Mouse (Mus musculus): Measurements from ENCODE around the gene Slc11a1. TPM values are rescaled to one million over a fixed set of nuclear protein-coding genes. Genes with fewer than 3 reads are reported as not detected.
"Not testable (repeated sequence)": the region's sequence is repeated elsewhere in the genome, so short reads cannot be mapped to it uniquely, and the experiment has no call there.

Gene Slc11a1
- polyA plus RNA-seq, 1 experiment from 2014 or later = 2.9 TPM

DNA sequence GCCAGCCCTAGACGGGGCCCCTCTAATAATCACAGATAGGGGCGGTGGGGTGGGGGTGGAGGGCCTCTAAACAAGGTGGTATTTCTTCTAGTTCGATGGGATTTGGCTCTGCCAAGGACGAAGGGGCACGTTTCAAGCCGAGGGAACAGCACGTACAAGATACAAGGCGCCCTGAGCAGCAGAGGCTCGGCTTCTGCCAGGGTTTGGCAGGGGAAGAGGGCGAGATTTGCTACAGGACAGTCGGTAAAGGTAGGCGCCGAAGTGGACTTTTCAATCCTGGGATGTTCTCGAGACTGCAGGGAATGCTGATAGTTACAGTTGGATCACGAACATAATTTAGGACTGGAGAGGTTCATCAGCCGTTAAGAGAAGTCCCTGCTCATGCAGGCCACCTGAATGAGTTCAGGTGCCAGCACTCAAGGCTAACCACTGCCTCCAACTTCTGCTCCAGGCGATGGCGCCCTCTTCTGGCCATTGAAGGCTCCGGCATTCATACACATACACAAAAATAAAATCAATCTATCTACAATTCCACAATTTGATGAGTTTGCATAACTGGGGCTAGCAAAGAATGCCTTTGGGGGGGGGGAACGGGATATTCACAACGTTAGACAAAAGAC lies 15.4 kb downstream of the Slc11a1 start:
- Histone ChIP-seq H3K36me3 (peaks cover 24% of the 10 kb centered on the region), H3K4me2 (replicated peaks) (peak overlapping the region; percentile 97), H3K9ac (peak overlapping the region; percentile 55; the same call in 1 of the 2 replicates), H3K27ac (peak overlapping the region; percentile 98), H3K27me3 (no peaks in the 10 kb centered on the region), H3K4me3 (peak overlapping the region; percentile 92), H3K9me3 (no peaks in the 10 kb centered on the region), H3K4me1 (peaks cover 62% of the 10 kb centered on the region)
- 5% methylated on average over 21 of the region's 21 CpGs for WGBS
- no peak for ATAC-seq (ENCODE audit: low FRiP score, low read depth)

DNA sequence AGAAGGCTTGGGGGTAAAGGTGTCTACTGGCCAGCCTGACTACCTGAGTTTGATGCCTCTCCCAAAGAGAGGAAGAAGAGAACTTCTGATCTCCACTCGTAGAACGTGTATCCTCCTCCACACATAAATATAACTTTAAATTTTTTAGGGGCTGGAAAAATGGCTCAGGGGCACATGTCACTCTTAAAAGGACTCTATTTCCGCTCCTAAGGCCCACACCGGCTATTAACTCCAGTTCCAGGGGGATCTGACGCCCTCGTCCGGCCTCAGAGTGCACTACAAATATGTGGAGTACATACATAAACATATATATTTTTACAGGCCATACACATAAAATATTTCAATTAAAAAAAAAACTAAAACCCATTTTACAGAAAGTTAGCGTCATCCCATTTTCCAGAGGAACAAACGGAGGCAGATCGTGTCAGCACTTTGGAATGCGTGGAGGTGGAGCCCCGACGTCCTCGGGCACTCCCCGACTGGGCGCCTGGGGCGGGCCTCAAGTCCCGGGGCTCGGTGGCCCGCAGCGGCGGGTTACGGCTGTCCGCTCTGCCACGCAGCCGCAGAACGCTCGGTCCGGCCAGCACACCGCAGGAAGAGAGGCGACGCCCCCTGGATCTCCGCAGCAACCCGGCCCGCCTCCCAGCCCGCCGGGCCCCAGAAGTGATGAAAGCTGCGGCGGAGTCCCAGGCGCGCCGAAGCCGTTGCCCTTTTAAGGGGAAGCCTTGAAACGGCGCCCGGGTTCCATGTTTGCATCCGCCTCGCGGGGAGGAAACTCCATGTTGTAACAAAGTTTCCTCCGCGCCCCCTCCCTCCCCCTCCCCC lies 16.1 kb downstream of the Slc11a1 start, which contains the start of gene Ctdsp1:
TSS of gene Ctdsp1 (plus strand) at position 586 of the 825 bp plus-strand sequence.
- 2% methylated on average over 50 of the region's 51 CpGs for WGBS

DNA sequence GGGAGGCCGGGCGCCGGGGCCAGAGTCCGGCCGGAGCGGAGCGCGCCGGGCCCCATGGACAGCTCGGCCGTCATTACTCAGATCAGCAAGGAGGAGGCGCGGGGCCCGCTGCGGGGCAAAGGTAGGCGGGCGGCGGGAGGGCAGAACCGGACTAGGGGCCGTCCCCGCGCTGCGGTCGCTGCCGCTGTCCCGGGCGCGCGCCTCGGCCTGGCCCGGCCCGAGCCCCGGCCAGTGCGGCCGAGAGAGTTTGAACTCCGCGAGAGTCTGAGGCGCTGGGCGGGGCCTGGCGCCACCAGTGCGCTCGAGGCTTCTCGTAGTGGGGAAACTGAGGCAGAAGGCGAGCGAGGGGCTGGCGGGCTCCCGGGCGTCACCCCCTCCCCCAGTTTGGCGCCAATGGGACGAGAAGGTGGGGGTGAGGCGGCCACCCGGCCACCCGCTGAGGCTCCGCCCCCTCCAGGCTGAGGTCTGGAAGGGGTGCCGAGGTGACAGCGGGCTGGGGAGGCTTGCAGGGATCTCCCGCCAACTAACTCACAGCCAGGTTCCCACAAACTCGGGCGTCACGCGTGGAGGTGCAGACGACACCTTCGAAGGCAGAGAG lies 16.9 kb downstream of the Slc11a1 start:
- no peaks in the 10 kb centered on the region for H3K9me3 ChIP-seq
- under 1% methylated on average over 58 of the region's 63 CpGs for WGBS
- peak overlapping the region; percentile 97 for H3K4me2 ChIP-seq (replicated peaks)
- ATAC-seq (ENCODE audit: low FRiP score, low read depth) = peak; percentile 20
- H3K27me3 ChIP-seq = no peaks in the 10 kb centered on the region
- peaks cover 67% of the 10 kb centered on the region for H3K4me1 ChIP-seq
- peak overlapping the region; percentile 99 for H3K9ac ChIP-seq
- H3K27ac ChIP-seq = peak overlapping the region; percentile 98
- H3K36me3 ChIP-seq = peaks cover 25% of the 10 kb centered on the region
- peak overlapping the region; percentile 92 for H3K4me3 ChIP-seq

More for the DNA sequence above, 16.1 kb downstream of the Slc11a1 start, which contains the start of gene Ctdsp1:
- Histone ChIP-seq H3K27ac (peak within 1 kb of the TSS; percentile 98), H3K9ac (peak within 1 kb of the TSS; percentile 99), H3K4me1 (peaks cover 62% of the 10 kb centered on the region), H3K27me3 (no peaks in the 10 kb centered on the region), H3K4me3 (peak within 1 kb of the TSS; percentile 92), H3K9me3 (no peaks in the 10 kb centered on the region), H3K36me3 (peaks cover 25% of the 10 kb centered on the region), H3K4me2 (replicated peaks) (peak within 1 kb of the TSS; percentile 97)
- peak; percentile 79 for ATAC-seq (ENCODE audit: low FRiP score, low read depth)

GRCm38 (mm10) chr1:74392446-74392994 lies 17.5 kb downstream of the Slc11a1 start:
- Histone ChIP-seq H3K4me1 (peaks cover 63% of the 10 kb centered on the region), H3K27ac (peak overlapping the region; percentile 98), H3K9me3 (no peaks in the 10 kb centered on the region), H3K4me3 (peak overlapping the region; percentile 92), H3K9ac (peak overlapping the region; percentile 99), H3K4me2 (replicated peaks) (peak overlapping the region; percentile 97), H3K36me3 (peaks cover 25% of the 10 kb centered on the region), H3K27me3 (no peaks in the 10 kb centered on the region)
- no peak for ATAC-seq (ENCODE audit: low FRiP score, low read depth)
- 3% methylated on average over 16 of the region's 16 CpGs for WGBS

- Histone ChIP-seq H3K27me3 (no peaks in the 10 kb centered on the region), H3K4me2 (replicated peaks) (peak overlapping the region; percentile 97), H3K27ac (peak overlapping the region; percentile 98; the same call in 1 of the 2 replicates), H3K4me3 (peak overlapping the region; percentile 92), H3K4me1 (peaks cover 59% of the 10 kb centered on the region), H3K36me3 (peaks cover 25% of the 10 kb centered on the region), H3K9me3 (no peaks in the 10 kb centered on the region), H3K9ac (peak overlapping the region; percentile 99)
- no peak for ATAC-seq (ENCODE audit: low FRiP score, low read depth)
- WGBS = 43% methylated on average over 7 of the region's 7 CpGs
These were observed 18.0 kb downstream of the Slc11a1 start for GRCm38 (mm10) chr1:74393010-74393409.

DNA sequence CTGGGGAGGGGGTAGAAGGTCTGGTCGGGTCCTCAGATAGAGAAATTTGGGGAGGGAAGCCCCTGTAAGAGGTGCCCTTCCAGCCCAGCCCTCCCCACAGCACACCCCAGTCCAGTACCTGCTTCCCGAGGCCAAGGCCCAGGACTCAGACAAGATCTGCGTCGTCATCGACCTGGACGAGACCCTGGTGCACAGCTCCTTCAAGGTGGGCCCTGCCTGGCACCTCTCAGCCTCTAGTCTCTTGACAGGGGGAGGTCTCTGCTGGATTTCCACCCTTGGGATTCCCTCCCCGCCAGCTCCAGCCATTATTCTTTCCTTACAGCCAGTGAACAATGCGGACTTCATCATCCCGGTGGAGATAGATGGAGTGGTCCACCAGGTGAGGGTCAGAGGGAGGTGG lies 18.7 kb downstream of the Slc11a1 start:
- Histone ChIP-seq H3K9me3 (no peaks in the 10 kb centered on the region), H3K36me3 (peaks cover 25% of the 10 kb centered on the region), H3K27me3 (no peaks in the 10 kb centered on the region), H3K4me1 (peaks cover 55% of the 10 kb centered on the region), H3K4me3 (peak overlapping the region; percentile 92; the same call in 1 of the 2 replicates), H3K27ac (no peak overlapping the region), H3K4me2 (replicated peaks) (peak overlapping the region; percentile 97), H3K9ac (peak overlapping the region; percentile 13; the same call in 1 of the 2 replicates)
- no peak for ATAC-seq (ENCODE audit: low FRiP score, low read depth)
- WGBS = 92% methylated on average over 9 of the region's 9 CpGs

DNA sequence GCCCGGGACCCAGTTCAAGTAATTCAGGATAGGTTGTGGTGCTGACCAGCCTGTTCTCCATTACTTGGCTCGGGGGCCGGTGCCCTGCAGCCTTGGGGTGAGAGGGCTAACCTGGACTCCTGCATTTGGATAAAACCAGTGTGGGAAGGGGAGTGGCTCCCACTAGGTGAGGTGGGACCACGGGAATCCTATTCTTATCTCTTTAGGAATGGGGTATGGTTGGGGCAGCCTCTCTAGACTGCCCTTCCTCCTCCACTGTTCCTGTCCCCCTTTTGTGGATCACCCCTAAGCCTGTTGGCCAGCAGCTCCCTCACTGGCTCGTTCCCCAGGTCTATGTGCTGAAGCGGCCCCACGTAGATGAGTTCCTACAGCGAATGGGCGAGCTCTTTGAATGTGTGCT lies 19.3 kb downstream of the Slc11a1 start:
- Histone ChIP-seq H3K4me3 (no peak overlapping the region), H3K36me3 (peaks cover 25% of the 10 kb centered on the region), H3K9me3 (no peaks in the 10 kb centered on the region), H3K4me1 (peaks cover 50% of the 10 kb centered on the region), H3K27me3 (no peaks in the 10 kb centered on the region), H3K4me2 (replicated peaks) (no peak overlapping the region), H3K27ac (no peak overlapping the region), H3K9ac (0 out of 2 replicates have a peak overlapping the region, but pooled peaks have one; percentile 13)
- WGBS = 93% methylated on average over 9 of the region's 9 CpGs
- ATAC-seq (ENCODE audit: low FRiP score, low read depth) = no peak

DNA sequence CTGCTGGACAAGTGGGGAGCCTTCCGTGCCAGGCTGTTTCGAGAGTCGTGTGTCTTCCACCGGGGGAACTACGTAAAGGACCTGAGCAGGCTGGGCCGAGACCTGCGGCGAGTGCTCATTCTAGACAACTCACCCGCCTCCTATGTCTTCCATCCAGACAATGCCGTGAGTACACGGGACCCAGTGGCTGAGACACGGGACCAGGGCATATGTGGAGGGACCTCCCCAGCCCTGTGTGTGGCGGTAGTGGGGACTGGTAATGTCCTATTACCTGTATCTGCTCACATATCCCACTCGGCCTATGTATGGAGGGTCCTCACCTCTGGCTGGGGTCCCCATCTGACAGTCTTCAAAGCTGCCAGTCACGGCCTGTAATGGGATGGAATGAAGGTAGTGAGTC lies 19.9 kb downstream of the Slc11a1 start:
- 91% methylated on average over 15 of the region's 15 CpGs for WGBS
- H3K27ac ChIP-seq = no peak overlapping the region

DNA sequence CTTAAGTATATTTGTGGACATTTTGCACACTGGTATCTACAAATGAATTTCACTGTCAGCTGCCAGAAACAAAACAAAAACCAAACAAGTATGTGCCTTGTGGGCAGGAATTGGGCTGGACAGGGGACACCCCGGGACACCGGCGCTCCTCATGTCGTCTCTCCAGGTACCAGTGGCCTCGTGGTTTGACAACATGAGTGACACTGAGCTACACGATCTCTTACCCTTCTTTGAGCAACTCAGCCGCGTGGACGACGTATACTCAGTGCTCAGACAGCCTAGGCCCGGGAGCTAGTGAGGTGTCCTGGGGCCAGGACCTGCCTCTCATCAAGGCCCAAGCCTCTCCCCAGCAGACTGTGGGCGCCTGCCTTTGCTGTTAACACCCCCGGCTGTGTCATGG lies 20.3 kb downstream of the Slc11a1 start:
- no peak overlapping the region for H3K4me3 ChIP-seq
- peaks cover 25% of the 10 kb centered on the region for H3K36me3 ChIP-seq
- ATAC-seq (ENCODE audit: low FRiP score, low read depth) = no peak
- H3K27ac ChIP-seq = no peak overlapping the region
- no peak overlapping the region for H3K4me2 ChIP-seq (replicated peaks)
- H3K9me3 ChIP-seq = no peaks in the 10 kb centered on the region
- H3K27me3 ChIP-seq = no peaks in the 10 kb centered on the region
- peaks cover 40% of the 10 kb centered on the region for H3K4me1 ChIP-seq
- WGBS = 84% methylated on average over 13 of the region's 13 CpGs
- H3K9ac ChIP-seq = no peak overlapping the region

More for the DNA sequence above, 19.9 kb downstream of the Slc11a1 start:
- Histone ChIP-seq H3K9me3 (no peaks in the 10 kb centered on the region), H3K9ac (no peak overlapping the region), H3K4me1 (peaks cover 44% of the 10 kb centered on the region), H3K36me3 (peaks cover 25% of the 10 kb centered on the region), H3K27me3 (no peaks in the 10 kb centered on the region), H3K4me2 (replicated peaks) (no peak overlapping the region), H3K4me3 (no peak overlapping the region)
- no peak for ATAC-seq (ENCODE audit: low FRiP score, low read depth)

DNA sequence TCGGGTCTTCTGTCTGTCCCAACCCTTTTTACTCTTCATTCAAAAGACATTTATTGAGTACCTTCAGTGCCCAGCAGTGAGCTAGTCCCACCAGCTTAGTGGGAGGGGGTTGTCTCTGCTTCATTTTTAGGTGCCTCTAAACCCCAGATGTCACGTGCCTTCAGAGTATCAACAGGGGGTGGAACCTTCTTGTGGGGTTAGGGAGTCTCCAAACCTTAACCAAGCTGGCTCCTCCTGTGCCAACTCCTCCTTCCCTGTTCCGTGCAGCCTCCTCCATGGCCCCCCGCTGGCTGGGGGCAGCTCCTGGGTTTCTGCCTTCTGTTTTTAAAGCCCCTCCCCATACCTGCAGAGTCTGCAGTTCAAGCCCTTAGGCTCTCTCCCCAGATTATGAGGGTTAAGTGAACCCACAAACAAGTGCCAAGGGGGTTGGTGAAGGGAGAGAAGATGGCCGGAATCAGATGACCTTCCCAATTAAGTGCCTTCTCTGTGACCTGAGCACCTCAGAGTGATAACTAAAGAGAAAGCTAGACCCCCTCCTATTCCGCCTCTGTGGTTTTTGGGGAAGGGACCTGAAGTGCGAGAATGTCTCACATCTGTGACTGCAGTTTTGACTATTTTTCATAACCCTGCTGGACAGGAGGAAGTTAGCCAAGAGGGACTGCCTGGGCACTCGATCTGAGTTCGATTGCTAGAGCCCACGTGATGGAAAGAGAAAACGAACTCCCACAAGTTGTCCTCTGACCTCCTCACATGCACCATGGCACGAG lies 21.6 kb downstream of the Slc11a1 start:
- H3K9me3 ChIP-seq; H3K27me3 ChIP-seq; ATAC-seq (ENCODE audit: low FRiP score, low read depth): not testable (repeated sequence)
- H3K4me1 ChIP-seq = peaks cover 32% of the 10 kb centered on the region
- peak overlapping the region; percentile 90 for H3K27ac ChIP-seq
- H3K9ac ChIP-seq = peak overlapping the region; percentile 70; the same call in 1 of the 2 replicates
- peak overlapping the region; percentile 46 for H3K4me3 ChIP-seq
- H3K4me2 ChIP-seq (replicated peaks) = peak overlapping the region; percentile 80
- peaks cover 25% of the 10 kb centered on the region for H3K36me3 ChIP-seq
- WGBS = 5% methylated on average over 12 of the region's 12 CpGs

DNA sequence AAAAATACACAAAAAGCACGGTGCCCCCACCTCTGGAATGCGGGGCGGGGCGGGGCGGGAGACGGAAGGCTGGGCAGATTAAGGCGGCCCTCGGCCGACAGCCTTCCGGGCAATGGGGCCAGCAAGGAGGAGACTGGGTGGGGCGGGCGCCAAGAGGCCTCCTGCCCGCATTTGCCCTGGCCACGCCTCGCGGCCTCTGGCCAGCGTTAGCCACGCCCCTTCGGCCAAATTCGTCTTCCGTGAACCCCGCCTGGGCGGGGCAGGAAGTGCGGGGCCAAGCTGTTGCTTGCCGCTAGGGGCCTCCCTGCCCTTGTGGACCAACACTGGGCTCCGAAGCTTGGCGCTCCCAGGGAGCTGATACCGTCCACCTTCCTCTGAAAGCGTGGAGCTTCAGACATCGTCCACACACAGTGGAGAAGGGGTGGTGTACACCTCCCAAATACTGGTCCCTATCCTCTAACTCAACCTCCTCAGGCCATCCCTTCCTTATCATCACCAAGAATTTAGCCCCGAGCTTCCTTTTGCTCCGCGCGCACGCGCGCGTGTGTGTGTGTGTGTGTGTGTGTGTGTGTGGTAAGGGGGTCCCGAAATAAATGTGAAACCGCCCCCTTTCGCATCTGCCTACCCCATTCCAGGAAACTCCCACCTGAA lies 22.4 kb downstream of the Slc11a1 start:
- H3K4me2 ChIP-seq (replicated peaks) = peak overlapping the region; percentile 80
- peak overlapping the region; percentile 90 for H3K27ac ChIP-seq
- under 1% methylated on average over 41 of the region's 41 CpGs for WGBS
- peak; percentile 91 for ATAC-seq (ENCODE audit: low FRiP score, low read depth)
- H3K9me3 ChIP-seq = no peaks in the 10 kb centered on the region
- H3K4me3 ChIP-seq = peak overlapping the region; percentile 46
- peak overlapping the region; percentile 70 for H3K9ac ChIP-seq
- H3K4me1 ChIP-seq = peaks cover 31% of the 10 kb centered on the region
- H3K27me3 ChIP-seq = no peaks in the 10 kb centered on the region
- peaks cover 25% of the 10 kb centered on the region for H3K36me3 ChIP-seq

All from limb, embryonic 13.5 days (tissue).